Mouse (Mus musculus): ENCODE measurements around the gene Desi2.

- TF ChIP-seq GATA1 (IDR thresholded peaks at IDR 0.05; ENCODE audit: low read length) (no peak), TAL1 (IDR thresholded peaks at IDR 0.05; ENCODE audit: low read length) (no peak)
Observed at GRCm38 (mm10) chr1:178303425-178303824, 116.2 kb downstream of the Desi2 start.

All from erythroblast, embryonic 14.5 days (primary cell).